Mouse (Mus musculus) frontal cortex, postnatal 10 days (tissue): Measurements from ENCODE around the gene Ube2d3.
A peak's percentile ranks its signal among the peaks of the same experiment; 100 is the strongest.
"Not testable (repeated sequence)": the region's sequence is repeated elsewhere in the genome, so short reads cannot be mapped to it uniquely, and the experiment has no call there.

Experiments
- DNase-seq, 2 experiments: peaks; one replicate each; pipeline ENCODE4 v3.0.0; 2022; ENCODE audit warnings: low spot score in 2 of 2, mixed read lengths in 1 of 2

Gene Ube2d3

DNA sequence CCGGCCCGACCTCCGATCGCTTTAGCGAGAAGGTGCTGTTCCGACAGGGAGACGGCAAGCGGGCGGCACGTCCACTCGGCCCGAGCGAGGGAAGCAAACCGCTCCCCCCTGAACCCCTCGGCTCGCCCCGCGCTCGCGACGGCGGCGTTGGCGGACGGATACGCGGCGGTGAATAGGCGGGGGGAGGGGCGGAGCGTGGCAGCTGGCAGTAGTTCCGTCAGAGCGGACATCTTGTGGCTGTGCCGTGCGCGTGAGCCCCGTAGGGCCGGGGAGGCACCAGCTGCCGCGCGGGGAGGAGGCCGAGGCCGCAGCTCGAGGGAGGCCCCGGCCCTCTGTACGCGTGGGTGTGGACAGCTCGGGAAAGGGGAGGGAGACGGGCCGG is 573 bp downstream of the Ube2d3 start:
- peak; percentile 93 to 94 for DNase-seq

DNA sequence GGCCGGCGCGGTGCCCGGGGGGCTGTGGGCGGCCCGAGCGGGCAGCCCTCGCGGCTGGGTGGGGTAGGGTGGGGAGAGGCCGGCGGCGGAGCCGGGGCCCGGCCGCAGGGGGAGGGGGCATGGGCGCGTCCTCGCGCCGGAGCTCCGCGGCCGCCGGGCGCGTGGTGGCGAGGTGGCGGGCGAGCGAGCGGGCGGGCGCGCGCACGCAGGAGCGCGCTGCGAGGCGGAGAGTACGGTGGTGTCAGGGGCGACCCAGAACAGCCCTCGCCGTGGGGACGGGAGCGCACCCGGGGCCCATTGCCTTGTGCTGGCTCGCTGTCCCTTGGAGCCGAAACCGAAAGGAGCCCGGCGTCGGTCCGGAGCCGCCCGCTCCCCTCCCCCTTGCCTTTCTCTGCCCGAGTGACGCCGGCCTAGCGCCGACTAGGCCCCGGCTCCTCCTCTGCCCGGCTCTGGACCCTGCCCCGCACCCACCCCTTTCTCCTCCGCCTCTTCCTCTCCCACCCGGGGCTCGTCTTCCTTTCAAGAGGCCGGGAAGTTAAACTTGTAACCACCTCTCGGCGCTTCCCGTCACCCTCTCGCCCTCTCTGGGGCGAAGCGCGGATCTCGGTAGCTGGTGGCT is 1.1 kb downstream of the Ube2d3 start:
- DNase-seq, result peak; percentile 70 to 83

DNA sequence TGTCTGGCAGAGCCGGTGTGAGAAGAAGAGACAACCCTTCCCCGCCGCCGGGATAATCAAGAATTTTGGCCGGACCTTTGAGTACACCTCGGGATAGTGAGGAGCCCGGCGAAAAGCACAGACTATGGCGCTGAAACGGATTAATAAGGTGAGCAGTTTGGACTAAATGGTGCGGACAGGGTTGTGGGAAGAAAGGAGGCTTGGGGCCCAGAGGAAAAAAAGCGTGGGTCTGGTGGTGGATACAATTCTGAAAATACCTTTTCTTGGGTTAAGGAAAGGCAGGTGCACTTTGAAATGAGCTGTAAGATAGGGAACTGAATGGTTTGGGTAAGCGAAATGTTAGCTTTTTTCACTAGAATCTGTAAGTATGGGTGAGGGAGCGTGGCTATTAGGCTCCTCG is 1.7 kb downstream of the Ube2d3 start:
- DNase-seq, result no peak

DNA sequence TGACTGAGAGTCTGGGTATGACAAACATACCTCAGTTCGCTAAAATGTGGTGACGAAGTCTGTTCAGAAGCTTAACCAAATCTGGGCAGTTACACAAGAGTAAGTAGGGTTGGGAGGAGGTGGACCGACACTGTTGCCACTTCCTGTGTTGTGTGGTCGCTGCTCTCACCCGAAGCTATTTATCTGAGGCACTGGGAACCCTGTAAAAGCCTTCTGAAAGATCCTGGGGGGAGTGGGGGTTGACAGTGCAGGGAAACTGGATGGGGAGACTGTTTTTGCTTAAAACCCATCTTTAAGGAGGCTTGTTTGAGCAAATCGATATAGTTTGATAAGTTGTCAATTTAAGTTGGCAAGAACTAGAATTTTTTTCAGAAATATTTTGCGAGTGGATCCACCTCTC is 2.3 kb downstream of the Ube2d3 start:
- DNase-seq, result peak; percentile 17 to 21

DNA sequence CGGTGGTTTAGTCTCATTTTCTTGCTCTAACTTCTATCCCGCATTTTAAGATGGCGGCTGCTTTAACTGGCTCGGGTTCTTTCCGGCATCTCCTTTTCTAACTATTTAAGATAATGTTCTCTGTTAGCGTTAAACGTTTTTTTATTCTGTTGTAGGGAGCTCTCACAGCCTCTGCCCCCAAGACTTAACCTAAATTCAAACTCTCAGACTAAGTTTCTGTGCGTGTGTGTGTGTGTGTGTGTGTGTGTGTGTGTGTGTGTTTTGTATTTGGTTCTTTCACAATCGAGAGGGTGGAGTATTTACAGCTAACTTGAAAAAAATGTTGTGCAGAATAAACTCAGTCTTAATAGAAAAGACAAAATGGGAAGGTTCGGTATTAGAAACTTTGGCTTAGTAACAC is 2.7 kb downstream of the Ube2d3 start:
- DNase-seq, result no peak

DNA sequence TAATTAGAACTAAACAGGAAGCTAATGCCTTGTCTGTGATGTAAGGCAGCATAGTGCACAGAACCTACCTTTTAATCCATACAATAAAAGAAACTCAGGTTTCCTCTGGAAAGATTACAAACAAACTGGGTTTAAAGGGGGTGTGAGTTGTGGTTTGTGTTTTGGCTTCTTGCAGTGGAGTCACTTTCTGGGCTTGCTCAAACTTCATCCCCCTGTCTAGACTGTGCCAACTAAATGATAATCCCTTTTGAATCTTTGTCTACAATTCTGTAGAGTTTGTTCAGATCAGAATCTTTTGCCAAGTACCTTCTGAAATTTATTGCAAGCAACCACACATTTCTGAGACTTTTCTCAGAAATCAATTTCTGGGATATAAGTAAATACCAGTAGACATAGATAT is 7.0 kb downstream of the Ube2d3 start:
- DNase-seq, result no peak

DNA sequence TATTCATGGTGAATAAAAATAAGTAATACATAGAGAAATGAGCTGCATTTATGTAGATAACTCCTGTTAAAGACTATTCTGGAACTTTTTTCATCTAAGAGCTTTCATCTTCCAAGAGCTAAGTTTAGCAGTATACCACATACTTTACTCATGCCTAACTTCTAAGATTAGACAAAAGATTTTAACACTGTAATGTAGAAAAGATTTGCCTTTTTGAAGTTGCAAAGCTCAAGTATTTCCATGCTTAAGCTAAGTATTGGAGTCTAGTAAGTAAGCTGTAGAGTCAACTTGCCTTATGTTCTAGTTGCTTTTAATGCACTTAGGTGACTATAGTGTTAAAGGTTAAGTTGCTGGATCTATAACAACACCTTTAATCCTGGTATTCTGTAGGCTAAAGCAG is 21.0 kb downstream of the Ube2d3 start:
- DNase-seq, result no peak

DNA sequence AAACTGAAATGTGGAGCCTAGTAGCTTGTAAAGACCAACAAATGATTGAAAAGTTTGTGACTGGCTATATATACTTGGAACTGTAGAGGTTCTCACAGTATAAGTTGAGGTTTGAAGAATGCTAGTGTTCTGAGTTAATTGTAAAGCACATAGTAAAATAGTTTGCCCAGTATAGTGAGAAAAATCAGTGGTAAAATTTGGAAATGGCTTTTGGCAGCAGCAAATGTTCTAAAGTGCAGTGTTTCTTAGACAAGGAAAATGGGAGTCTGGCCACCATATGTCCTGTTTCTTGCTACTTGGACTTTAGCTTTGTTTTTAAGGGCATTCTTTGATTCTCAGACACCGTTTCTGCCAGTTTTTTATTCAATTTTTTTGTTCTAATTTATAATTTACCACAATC is 30.5 kb downstream of the Ube2d3 start:
- no peak for DNase-seq

DNA sequence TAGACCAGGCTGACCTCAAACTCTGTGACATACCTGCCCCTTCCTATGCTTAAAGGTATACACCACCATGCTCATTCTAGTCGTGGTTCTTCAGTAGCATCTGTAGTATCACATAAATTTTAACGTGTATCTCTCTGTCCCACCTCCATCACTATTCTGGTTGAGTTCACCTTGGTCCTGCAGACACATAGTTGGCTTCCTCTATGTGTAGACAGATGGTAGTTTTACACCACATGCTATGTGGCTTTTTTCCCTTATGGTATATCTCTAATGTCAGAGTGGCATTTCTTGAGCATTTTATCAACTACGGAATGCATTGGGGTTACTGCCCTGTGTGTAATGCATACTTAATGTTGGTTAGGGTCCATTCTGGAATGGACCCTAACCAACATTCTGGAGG is 31.2 kb downstream of the Ube2d3 start:
- DNase-seq, result no peak

DNA sequence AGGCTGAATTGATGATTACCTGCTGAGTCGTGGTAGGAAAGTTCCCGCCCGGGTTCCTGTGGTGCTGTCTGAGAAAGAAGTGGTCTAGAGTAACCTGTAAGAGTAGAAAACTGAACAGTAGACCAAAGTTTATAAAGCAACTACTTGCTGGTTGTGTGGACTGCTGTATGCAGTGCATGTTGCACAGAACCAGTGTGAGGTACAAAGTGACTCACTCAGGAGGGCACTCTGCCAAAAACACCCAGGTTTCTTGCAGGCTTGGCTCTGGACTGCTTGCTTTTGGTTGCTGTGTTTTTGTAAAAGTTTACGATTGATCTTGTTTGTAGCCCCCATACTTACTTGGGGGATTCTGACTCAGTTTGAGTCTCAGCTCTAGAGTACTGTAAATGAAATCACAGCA is 32.0 kb downstream of the Ube2d3 start:
- DNase-seq, result peak in 1 of 2 experiments; percentile 32

DNA sequence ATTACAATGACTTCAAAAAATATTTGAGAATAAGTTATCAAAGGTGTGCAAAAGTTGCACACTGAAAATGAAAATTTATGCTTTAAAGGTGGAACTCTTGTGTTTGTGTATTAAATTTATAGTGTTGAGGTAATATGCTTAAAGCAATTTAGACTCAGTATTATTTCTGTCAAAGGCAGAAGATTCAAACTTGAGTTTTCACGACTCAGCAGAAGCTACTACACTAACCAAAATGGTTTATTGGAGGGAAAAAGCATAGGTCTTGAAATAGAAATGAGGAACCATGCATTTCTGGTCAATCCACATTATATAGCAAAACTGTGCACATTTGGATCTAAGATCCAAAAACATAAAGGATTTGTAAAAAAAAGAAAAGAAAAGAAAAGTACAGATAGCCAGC is 32.9 kb downstream of the Ube2d3 start:
- no peak for DNase-seq

DNA sequence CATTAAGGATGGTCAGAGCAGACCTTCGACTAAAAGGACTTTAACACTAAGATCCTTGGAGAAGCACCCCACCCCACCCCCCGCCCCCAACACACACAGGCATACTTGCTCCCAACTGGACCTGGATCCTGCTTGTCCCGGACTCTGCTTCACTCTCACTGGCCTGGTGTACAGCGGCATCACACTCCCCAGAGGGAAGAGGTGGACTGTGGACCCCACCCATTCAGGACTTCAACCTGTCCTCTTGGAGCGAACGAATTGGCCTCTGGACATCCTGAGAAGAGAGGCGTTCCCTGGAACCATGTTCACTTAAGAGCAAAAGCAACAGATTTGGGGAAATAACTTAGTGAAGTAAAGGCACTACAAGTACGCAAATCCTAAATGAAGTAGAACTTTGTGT is 37.1 kb downstream of the Ube2d3 start:
- DNase-seq, result no peak

DNA sequence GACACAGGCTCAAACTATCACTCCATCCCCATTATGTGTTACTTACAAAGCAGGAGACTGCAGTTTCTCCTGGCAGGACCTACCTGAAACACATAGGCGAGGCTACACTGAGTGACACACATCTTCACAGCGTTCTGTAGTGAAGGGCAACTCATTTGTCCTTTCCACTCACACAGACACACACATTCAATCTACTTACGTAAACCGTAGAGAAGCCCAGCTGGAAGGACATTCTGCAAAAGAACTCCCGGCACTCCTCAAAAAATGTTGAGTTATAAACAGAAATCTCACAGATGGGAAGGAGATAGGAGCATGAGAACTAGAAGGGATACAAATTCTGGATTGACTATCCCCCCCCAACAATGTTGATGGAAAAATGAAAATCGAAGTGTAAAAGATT is 38.3 kb downstream of the Ube2d3 start:
- no peak for DNase-seq

DNA sequence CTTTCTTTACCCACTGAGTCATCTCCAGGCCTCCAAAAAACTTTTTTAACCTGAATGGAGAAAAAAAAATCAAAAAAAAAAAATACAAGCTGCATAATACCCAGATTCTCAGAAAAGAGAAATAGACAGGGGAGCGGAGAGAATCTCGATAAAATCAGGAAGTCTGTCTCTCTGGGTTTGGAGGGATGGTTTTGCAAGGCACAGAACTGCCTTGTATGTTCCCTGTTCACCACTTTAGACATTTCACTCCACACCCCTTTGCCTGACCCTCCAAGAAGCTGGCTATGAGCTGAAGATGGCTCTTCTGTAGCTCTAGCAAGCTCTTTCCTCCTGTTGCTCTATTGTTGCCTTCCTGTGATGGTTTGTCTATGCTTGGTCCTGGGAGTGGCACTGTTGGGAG is 39.0 kb downstream of the Ube2d3 start:
- no peak for DNase-seq

DNA sequence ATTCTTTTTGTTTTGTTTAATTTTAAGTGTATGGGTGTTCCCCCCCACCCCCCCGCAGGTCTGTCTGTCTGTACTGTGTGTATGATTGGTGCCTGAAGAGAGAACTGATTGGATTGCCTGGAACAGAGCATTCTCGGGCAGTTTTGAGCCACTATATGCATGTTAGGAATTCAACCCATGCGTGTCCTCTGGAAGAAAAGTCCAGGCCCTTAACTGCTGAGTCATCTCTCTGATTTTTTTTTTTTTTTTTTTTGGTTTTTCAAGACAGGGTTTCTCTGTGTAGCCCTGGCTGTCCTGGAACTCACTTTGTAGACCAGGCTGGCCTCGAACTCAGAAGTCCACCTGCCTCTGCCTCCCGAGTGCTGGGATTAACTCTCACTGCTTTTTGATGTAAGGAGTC is 41.1 kb downstream of the Ube2d3 start:
- not testable (repeated sequence) for DNase-seq

DNA sequence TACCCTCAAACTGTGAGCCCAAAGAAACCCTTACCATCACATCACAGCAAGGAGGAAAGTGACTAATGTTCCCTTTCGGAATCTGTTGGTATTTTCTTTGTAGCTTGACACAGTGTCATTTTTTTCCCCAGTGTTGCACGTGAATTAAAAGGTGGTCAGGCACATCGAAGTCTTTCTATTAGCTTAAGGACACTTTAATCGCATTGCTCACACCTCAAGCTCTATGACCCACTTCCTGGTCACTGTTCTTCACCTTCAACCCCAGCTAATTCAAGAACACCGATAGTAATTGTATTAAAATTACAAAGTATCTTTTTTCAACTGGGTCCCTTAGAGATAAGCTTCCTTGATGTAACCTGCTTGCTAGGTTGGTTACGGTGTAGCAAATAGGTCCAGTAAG is 42.8 kb downstream of the Ube2d3 start:
- DNase-seq, result no peak

DNA sequence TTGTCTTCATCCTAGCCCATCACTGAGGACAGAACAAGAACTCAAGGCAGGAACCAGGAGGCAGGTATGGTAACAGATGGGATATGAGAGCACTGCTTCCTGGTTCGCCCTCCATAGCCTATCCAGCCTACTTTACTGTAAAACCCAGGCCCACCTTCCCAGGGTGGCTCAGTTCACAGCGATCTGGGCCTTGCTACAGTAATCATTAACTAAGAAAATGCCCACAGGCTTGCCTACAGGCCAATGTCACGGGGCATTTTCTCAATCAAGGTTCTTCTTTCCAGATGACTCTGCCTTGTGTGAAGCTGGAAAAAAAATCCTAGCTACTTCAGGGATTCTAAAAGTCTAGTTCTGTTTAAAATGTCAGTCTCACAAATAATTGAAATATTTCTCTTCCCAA is 43.7 kb downstream of the Ube2d3 start:
- no peak for DNase-seq

DNA sequence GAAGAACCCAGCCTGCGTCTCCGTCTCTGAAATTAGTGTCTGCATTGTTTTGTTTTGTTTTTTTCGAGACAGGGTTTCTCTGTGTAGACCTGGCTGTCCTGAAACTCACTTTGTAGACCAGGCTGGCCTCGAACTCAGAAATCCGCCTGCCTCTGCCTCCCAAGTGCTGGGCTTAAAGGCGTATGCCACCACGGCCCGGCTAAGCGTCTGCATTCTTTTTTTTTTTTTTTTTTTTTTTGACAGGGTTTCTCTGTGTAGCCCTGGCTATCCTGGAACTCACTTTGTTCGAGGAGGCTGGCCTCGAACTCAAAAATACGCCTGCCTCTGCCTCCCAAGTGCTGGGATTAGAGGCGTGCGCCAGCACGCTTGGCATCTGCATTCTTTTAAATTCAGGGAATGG is 46.7 kb downstream of the Ube2d3 start:
- not testable (repeated sequence) for DNase-seq

DNA sequence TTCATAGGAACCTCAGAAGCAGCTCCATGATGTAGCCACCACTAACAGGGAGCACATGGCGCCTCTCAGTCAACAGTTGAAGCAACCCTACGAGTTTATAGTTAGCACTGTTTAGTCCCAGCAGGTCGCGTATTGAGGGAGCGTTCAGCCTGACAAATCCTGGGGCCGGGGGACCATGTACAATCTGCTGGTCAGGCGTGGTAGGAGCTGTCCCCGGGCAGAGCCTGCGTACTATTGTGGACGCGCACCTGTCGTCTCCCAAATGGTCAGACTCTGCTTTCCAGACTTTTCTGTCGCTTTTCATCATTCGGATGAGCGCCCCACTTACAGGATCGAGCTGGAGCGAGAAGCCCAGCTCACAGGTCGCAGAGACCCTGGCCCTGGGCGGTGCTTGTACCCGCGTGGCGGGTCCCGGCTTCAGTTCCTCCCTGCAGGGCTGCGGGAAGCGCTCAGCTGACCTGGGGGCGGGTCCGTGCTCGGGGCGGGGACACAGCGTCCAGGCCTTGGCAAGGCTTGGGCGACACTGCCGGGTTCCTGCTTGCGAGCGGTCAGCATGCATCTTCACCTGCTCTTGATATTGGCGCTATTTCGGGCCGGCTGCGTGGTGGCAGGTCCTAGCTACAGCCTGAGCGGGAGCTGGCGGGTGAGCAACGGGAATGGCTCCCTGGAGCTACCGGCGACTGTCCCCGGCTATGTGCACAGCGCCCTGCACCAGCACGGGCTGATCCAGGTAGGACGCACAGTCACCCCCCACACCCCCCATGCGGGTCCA is 47.4 kb downstream of the Ube2d3 start, which contains the start of gene Manba:
Gene Manba (plus strand): TSS at position 484 of the 772 bp plus-strand sequence.
- peak; percentile 29 to 58 for DNase-seq

DNA sequence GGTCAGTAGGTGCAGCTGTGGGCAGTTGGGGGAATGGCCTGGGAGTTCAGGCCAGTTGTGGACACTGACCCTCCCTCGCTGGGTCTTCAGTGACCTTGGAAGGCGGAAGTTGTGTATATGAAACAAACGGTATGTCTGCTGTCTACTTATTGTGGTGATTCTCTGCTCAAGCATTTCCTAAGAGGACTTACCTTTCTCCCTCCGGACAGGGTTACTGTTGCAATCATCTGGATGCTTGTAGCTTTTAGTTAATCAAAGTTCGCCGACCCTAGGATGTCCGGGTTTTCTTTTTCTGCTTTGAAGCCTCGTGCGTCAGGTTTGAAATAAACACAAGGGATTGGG is 47.9 kb downstream of the Ube2d3 start:
- no peak for DNase-seq

DNA sequence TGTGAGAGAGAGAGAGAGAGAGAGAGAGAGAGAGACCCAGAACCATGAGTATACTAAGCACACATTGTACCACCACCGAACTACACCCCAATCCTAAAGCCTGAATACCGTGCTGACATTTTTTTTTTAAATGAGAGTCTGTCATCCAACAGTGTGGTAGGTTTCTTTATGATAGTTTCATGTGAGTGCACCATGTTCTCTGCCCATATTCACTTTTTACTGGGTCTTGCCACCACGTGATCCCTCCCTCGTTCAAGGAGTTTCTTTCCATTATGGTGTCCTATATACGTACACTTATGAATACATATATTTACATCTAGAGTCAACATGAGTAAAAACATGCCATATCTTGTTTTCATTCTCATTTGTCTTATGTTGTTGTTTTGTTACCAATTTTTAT is 48.4 kb downstream of the Ube2d3 start:
- no peak for DNase-seq

DNA sequence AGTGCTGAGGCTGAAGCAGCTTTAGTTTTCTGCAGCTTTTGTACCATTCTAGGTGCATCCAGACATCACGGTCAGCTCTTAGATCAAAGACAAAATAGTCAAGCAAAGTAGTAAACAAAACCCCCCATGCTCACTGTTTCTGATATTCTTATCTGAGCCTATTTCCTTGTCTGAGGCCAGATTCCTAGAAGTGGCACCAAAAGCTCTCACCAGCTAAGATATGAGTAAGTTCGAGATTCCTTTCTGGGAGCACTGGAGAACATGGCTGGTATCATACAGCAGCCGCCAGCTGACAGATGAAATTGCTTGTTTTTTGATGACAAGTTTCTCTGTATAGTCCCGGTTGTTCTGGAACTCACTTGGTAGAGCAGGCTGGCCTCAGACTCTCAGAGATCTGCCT is 49.9 kb downstream of the Ube2d3 start:
- no peak for DNase-seq

DNA sequence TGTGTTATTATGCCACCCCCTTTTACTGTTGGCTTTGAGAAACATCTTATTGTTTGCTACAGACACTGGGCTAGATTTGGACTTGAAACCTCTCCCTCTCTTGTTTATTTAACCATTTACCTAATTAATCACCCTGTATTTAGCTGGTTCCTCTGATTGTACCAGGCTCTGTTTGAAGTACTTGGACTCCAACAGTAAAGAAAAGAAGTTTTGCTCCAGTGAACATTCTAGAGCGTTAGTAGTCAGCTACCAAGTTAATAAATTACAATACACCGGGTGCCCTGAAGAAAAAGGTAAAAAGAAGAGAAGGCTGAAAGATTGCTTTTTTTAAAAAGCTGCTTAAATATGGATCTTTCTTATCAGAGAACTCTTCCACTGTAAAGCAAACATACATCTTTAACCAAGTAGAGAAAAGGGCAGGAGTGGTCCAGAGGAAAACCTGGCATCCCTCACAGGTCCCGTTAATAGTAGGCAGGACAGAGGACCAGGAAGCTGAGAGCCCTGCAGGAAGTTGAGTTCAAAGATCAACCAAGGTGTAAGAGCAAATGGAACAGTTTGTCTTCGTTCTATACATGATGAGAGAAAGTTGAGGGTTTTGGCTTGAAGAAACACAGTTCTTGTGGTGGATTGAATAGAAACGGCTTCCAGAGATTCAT is 52.0 kb downstream of the Ube2d3 start:
- DNase-seq, result no peak
